Mouse (Mus musculus): Measurements from ENCODE around the gene Lyar. TPM values are rescaled to one million over a fixed set of nuclear protein-coding genes. Genes with fewer than 3 reads are reported as not detected.
A peak's percentile ranks its signal among the peaks of the same experiment; 100 is the strongest.

The Lyar gene
- polyA plus RNA-seq, 1 experiment from 2014 or later: 40.5 TPM

GRCm38 (mm10) chr5:38258034-38258772 is 37.9 kb downstream of the Lyar start:
- ATAC-seq (ENCODE audit: low FRiP score, low read depth): no peak

DNA sequence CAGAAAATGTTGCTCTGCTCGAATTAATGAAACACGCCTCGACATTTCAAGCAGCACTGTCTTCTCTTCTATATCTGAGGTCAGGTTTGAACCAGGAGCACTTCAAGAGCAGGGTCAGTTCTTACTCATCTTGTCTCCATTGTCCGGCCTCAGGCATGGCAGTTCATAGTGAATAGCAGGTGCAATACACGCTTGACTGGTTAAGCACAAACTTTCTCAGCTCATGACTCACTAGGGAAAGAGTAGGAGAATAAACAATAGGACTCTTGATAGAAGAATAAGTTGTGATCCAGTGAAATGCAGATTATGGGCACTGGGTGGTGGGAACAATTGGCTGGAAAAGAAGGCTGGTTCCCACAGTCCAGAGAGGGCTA is 38.5 kb downstream of the Lyar start:
- Histone ChIP-seq H3K27ac (replicated peaks) (no peak overlapping the region), H3K4me1 (replicated peaks) (peaks cover 9% of the 10 kb centered on the region), H3K9me3 (no peaks in the 10 kb centered on the region), H3K9ac (no peak overlapping the region), H3K4me2 (no peak overlapping the region), H3K36me3 (peaks cover 15% of the 10 kb centered on the region), H3K4me3 (no peak overlapping the region), H3K27me3 (no peaks in the 10 kb centered on the region)
- 74% methylated on average over 5 of the region's 5 CpGs for WGBS
- no peak for ATAC-seq (ENCODE audit: low FRiP score, low read depth)

More at GRCm38 (mm10) chr5:38258034-38258772, 37.9 kb downstream of the Lyar start:
- no peaks in the 10 kb centered on the region for H3K27me3 ChIP-seq
- no peak overlapping the region for H3K4me2 ChIP-seq
- no peak overlapping the region for H3K9ac ChIP-seq
- H3K36me3 ChIP-seq: peaks cover 10% of the 10 kb centered on the region
- WGBS: 82% methylated on average over 8 of the region's 8 CpGs
- no peak overlapping the region for H3K27ac ChIP-seq (replicated peaks)
- peaks cover 9% of the 10 kb centered on the region for H3K4me1 ChIP-seq (replicated peaks)
- H3K4me3 ChIP-seq: no peak overlapping the region
- no peaks in the 10 kb centered on the region for H3K9me3 ChIP-seq

GRCm38 (mm10) chr5:38259455-38260106 is 39.3 kb downstream of the Lyar start:
- Histone ChIP-seq H3K9ac (peak overlapping the region; percentile 83), H3K27me3 (no peaks in the 10 kb centered on the region), H3K36me3 (peaks cover 20% of the 10 kb centered on the region), H3K4me2 (peak overlapping the region; percentile 71), H3K4me1 (replicated peaks) (peaks cover 9% of the 10 kb centered on the region), H3K4me3 (peak overlapping the region; percentile 80), H3K9me3 (no peaks in the 10 kb centered on the region), H3K27ac (replicated peaks) (peak overlapping the region; percentile 85)
- ATAC-seq (ENCODE audit: low FRiP score, low read depth): no peak; the same call in 1 of the 2 replicates
- WGBS: 45% methylated on average over 9 of the region's 9 CpGs

GRCm38 (mm10) chr5:38260107-38260682 is 39.9 kb downstream of the Lyar start, which contains the start of gene Tmem128:
Gene Tmem128 (plus strand): TSS chr5:38260185.
- Histone ChIP-seq H3K9ac (peak within 1 kb of the TSS; percentile 83), H3K4me2 (peak within 1 kb of the TSS; percentile 71), H3K36me3 (peaks cover 27% of the 10 kb centered on the region), H3K4me3 (peak within 1 kb of the TSS; percentile 80), H3K4me1 (replicated peaks) (peaks cover 9% of the 10 kb centered on the region), H3K27ac (replicated peaks) (peak within 1 kb of the TSS; percentile 85), H3K27me3 (no peaks in the 10 kb centered on the region), H3K9me3 (no peaks in the 10 kb centered on the region)
- peak; percentile 82 for ATAC-seq (ENCODE audit: low FRiP score, low read depth)
- WGBS: under 1% methylated on average over 40 of the region's 40 CpGs

GRCm38 (mm10) chr5:38270942-38271341 is 50.7 kb downstream of the Lyar start:
- peaks cover 19% of the 10 kb centered on the region for H3K27me3 ChIP-seq
- H3K4me2 ChIP-seq: no peak overlapping the region
- H3K4me1 ChIP-seq (replicated peaks): no peaks in the 10 kb centered on the region
- WGBS: 91% methylated on average over 3 of the region's 3 CpGs
- no peak overlapping the region for H3K27ac ChIP-seq (replicated peaks)
- no peak overlapping the region for H3K9ac ChIP-seq
- peaks cover 25% of the 10 kb centered on the region for H3K36me3 ChIP-seq
- no peaks in the 10 kb centered on the region for H3K9me3 ChIP-seq
- no peak for ATAC-seq (ENCODE audit: low FRiP score, low read depth)
- no peak overlapping the region for H3K4me3 ChIP-seq

DNA sequence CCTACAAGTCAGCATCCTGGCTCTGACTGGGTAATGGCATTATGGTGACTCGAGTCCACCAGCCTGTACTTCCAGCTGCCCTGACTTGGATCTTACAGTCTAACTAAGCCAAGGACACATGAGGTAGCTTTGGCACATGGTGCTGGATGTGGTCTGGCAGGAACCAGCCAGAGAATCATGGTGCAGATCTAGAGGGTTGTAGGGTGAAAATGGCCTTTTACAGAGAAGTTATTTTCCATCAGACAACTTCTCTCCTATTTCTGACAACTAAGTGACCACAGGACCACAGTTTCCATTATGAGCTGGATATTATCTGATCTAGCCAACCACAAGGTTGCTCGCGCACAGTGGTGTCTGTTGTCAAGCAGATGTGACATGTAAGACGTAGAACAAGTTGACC is 53.6 kb downstream of the Lyar start:
- ATAC-seq (ENCODE audit: low FRiP score, low read depth): no peak
- Histone ChIP-seq H3K9me3 (no peaks in the 10 kb centered on the region), H3K27ac (replicated peaks) (no peak overlapping the region), H3K4me1 (replicated peaks) (peaks cover 20% of the 10 kb centered on the region), H3K27me3 (peaks cover 45% of the 10 kb centered on the region), H3K36me3 (peaks cover 12% of the 10 kb centered on the region; the same call in 1 of the 2 replicates), H3K9ac (no peak overlapping the region), H3K4me2 (no peak overlapping the region), H3K4me3 (no peak overlapping the region)
- WGBS: 93% methylated on average over 4 of the region's 4 CpGs

DNA sequence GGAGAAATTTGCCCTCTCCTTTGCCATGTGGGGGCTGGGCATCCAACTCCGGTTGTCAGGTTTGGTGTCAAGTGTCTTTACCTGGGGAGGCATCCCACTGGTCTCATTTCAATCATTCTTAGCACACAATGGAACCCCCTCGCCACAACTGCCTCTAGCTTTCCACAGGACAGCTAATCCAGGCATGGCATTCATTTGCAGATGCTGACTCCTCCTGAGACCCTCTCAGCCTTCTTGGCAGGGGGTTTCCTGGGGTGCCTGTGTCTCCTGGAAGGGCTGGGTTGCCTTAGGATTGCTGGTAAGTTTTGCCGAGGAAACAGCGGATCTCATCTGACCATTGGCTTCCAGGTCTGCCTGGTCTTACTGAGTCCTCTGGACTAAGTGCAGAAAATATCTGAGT is 55.5 kb downstream of the Lyar start, which contains the start of gene Otop1:
Gene Otop1 (plus strand): TSS at position 202 of the 400 bp plus-strand sequence.
- no peak within 1 kb of the TSS for H3K9ac ChIP-seq
- H3K36me3 ChIP-seq: 0 out of 2 replicates have a peak, but pooled peaks cover 5% of the 10 kb centered on the region
- no peak for ATAC-seq (ENCODE audit: low FRiP score, low read depth)
- peak within 1 kb of the TSS; percentile 33 for H3K4me3 ChIP-seq
- peaks cover 20% of the 10 kb centered on the region for H3K4me1 ChIP-seq (replicated peaks)
- H3K27me3 ChIP-seq: peaks cover 58% of the 10 kb centered on the region
- H3K4me2 ChIP-seq: peak within 1 kb of the TSS; percentile 57
- WGBS: 2% methylated on average over 4 of the region's 4 CpGs
- H3K9me3 ChIP-seq: no peaks in the 10 kb centered on the region
- H3K27ac ChIP-seq (replicated peaks): no peak within 1 kb of the TSS

DNA sequence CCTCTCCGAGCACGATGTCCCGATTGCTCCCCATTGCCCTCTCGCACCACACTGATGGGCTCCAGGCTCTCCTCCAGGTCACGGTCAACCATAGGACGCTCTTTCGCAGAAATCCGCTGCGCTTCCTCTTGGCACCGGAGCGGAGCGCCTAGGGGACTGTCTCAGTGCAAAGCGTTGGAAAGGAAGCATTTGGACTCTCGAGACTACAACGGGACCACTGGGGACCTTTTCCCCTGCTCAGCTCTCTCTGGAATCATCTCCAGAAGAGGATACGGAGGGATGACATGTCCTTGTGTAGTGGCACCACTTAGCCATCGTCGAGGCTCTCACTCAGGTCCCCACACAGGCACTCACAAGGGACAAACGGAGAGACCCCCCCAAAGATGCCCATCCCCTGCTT is 56.2 kb downstream of the Lyar start:
- no peak overlapping the region for H3K27ac ChIP-seq (replicated peaks)
- no peaks in the 10 kb centered on the region for H3K9me3 ChIP-seq
- 0 out of 2 replicates have a peak, but pooled peaks have one; percentile 20 for ATAC-seq (ENCODE audit: low FRiP score, low read depth)
- H3K27me3 ChIP-seq: peaks cover 58% of the 10 kb centered on the region
- peak overlapping the region; percentile 57 for H3K4me2 ChIP-seq
- 1% methylated on average over 19 of the region's 19 CpGs for WGBS
- peak overlapping the region; percentile 33 for H3K4me3 ChIP-seq
- H3K4me1 ChIP-seq (replicated peaks): peaks cover 20% of the 10 kb centered on the region
- H3K9ac ChIP-seq: no peak overlapping the region
- no peaks in the 10 kb centered on the region for H3K36me3 ChIP-seq

DNA sequence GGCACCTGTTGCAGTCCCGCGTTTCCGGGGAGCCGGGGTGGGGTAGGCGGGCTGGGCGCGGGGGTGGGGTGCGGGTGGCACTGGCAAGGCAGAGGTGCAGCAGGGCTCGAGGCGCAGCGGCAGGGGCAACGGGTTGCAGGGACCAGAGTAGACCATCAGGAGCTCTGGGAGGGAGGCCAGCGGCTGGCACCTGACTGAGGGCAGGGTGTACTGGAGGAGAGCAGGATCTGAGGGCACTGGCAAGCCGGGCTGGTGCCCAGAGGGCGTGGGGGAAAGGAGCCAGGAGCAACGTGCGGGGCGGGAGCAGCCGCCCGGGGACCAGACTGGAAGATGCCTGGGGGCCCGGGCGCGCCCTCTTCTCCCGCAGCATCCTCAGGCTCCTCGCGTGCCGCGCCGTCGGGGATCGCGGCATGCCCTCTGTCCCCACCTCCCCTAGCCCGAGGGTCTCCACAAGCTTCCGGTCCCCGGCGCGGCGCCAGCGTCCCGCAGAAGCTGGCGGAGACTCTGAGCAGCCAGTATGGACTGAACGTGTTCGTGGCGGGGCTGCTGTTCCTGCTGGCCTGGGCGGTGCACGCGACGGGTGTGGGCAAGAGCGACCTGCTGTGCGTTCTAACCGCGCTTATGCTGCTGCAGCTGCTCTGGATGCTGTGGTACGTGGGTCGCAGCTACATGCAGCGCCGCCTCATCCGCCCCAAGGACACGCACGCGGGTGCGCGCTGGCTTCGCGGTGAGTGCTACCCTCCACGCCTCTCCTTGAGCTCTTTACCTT is 57.0 kb downstream of the Lyar start:
- peak overlapping the region; percentile 57 for H3K4me2 ChIP-seq
- peak overlapping the region; percentile 33 for H3K4me3 ChIP-seq
- ATAC-seq (ENCODE audit: low FRiP score, low read depth): peak; percentile 45; the same call in 1 of the 2 replicates
- H3K27me3 ChIP-seq: peaks cover 58% of the 10 kb centered on the region
- H3K9ac ChIP-seq: 0 out of 2 replicates have a peak overlapping the region, but pooled peaks have one; percentile 5
- H3K4me1 ChIP-seq (replicated peaks): peaks cover 20% of the 10 kb centered on the region
- 1% methylated on average over 53 of the region's 65 CpGs for WGBS
- H3K27ac ChIP-seq (replicated peaks): no peak overlapping the region
- no peaks in the 10 kb centered on the region for H3K36me3 ChIP-seq
- H3K9me3 ChIP-seq: no peaks in the 10 kb centered on the region

DNA sequence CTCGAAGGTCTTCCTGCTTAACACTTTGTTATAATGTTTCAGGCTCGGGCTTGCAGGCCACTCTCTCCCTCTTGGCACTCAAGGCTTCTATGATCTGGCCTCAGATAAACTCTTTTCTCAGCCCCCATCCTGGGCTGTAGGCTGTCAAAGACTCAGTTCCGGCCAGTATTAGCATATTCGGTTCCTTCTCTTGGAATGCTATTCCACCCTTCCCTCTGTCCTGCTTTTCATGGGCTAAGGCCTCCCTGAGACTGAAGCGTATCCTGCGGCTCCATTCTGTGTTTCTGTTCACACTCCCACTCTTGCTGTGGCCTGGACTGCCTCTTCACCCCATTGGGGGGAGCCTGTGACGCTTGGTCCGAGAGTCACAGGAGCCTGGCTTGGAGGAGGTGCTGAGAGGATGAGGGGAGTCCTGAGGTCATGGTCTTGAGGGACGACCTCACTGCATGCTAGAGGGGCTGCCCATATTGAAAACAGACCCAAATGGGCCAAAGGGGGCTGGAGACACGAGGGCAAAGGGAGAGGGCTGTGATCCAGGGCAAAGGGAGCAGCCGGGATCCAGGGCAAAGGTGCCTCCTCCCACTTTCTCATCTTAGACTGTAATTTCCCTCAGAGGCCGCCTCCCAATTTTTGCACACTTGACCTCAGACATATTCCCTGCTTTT is 57.8 kb downstream of the Lyar start:
- no peak overlapping the region for H3K27ac ChIP-seq (replicated peaks)
- H3K4me2 ChIP-seq: peak overlapping the region; percentile 57
- H3K4me3 ChIP-seq: peak overlapping the region; percentile 33
- no peaks in the 10 kb centered on the region for H3K36me3 ChIP-seq
- 0 out of 2 replicates have a peak, but pooled peaks have one; percentile 16 for ATAC-seq (ENCODE audit: low FRiP score, low read depth)
- H3K27me3 ChIP-seq: peaks cover 58% of the 10 kb centered on the region
- peaks cover 20% of the 10 kb centered on the region for H3K4me1 ChIP-seq (replicated peaks)
- H3K9me3 ChIP-seq: no peaks in the 10 kb centered on the region
- WGBS: 17% methylated on average over 12 of the region's 12 CpGs
- H3K9ac ChIP-seq: no peak overlapping the region

- Histone ChIP-seq H3K27ac (replicated peaks) (no peak overlapping the region), H3K36me3 (no peaks in the 10 kb centered on the region), H3K4me2 (no peak overlapping the region), H3K27me3 (peaks cover 47% of the 10 kb centered on the region), H3K9ac (no peak overlapping the region), H3K4me1 (replicated peaks) (peaks cover 20% of the 10 kb centered on the region), H3K9me3 (no peaks in the 10 kb centered on the region), H3K4me3 (no peak overlapping the region)
- 55% methylated on average over 1 of the region's 1 CpGs for WGBS
- ATAC-seq (ENCODE audit: low FRiP score, low read depth): no peak
Observed at GRCm38 (mm10) chr5:38280075-38280474, 59.8 kb downstream of the Lyar start.

Data from hindbrain, embryonic 15.5 days (tissue).